Mouse (Mus musculus): ENCODE measurements around the gene Ebf3. TPM values are rescaled to one million over a fixed set of nuclear protein-coding genes. Genes with fewer than 3 reads are reported as not detected.

Gene Ebf3
- polyA plus RNA-seq, 1 experiment from 2014 or later, result 1.3 TPM

- peaks cover 79% of the 10 kb centered on the region for H3K4me1 ChIP-seq (replicated peaks)
- peak overlapping the region; percentile 22 for H3K4me3 ChIP-seq
- WGBS, result 7% methylated on average over 24 of the region's 24 CpGs
Observed at GRCm38 (mm10) chr7:137317659-137318382, 3.6 kb upstream of the Ebf3 start.

GRCm38 (mm10) chr7:137316926-137317658, 2.8 kb upstream of the Ebf3 start:
- Histone ChIP-seq H3K27ac (no peak overlapping the region), H3K27me3 (peaks cover 91% of the 10 kb centered on the region), H3K9me3 (replicated peaks) (no peaks in the 10 kb centered on the region), H3K4me1 (replicated peaks) (peaks cover 74% of the 10 kb centered on the region), H3K4me3 (peak overlapping the region; percentile 22), H3K9ac (no peak overlapping the region), H3K36me3 (no peaks in the 10 kb centered on the region), H3K4me2 (peak overlapping the region; percentile 51)
- no peak for ATAC-seq (replicated peaks; ENCODE audit: insufficient number of reproducible peaks, insufficient read depth, low FRiP score, low read depth)
- WGBS, result 2% methylated on average over 39 of the region's 39 CpGs

More at GRCm38 (mm10) chr7:137317659-137318382, 3.6 kb upstream of the Ebf3 start:
- peaks cover 94% of the 10 kb centered on the region for H3K27me3 ChIP-seq
- no peak overlapping the region for H3K27ac ChIP-seq
- no peak overlapping the region for H3K9ac ChIP-seq
- peak overlapping the region; percentile 51 for H3K4me2 ChIP-seq
- ATAC-seq (replicated peaks; ENCODE audit: insufficient number of reproducible peaks, insufficient read depth, low FRiP score, low read depth), result no peak
- no peaks in the 10 kb centered on the region for H3K9me3 ChIP-seq (replicated peaks)
- no peaks in the 10 kb centered on the region for H3K36me3 ChIP-seq

DNA sequence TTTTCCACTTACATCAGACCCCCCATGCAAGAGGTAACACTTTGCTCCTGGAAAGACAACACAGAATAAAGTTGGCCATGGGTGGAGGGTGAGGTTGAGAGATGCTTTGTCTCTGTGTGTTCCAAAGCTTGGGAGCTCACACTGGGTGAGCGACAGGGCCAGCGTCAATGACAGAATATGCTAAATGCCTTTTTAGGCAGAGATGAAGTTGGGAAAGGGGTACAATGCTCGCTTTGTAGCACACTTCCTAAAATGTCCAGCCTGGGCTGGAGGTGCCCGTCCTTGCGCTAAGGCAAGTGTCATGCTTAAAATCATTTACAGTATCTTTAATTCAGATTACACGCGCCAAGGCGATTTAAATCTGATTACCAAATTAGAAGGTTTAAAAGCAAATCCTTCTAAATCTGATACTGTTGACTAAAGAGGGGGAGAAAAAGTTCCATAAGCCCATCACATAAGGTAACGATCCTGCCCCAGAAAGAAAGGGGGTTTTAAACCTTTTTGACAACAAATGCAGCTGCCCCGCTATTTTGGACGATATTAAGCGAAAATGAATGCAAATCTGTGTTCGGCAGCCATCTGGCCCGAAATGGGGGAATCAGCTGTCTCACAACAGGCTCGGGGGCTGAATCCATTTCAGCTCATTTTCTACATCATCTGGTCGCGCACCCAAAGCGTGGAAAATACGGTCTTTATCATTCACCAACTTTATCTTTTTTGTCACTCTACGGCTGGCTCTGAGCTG, 2.1 kb upstream of the Ebf3 start:
- Histone ChIP-seq H3K36me3 (no peaks in the 10 kb centered on the region), H3K4me3 (peak overlapping the region; percentile 22; the same call in 1 of the 2 replicates), H3K4me1 (replicated peaks) (peaks cover 66% of the 10 kb centered on the region), H3K9ac (no peak overlapping the region), H3K27me3 (peaks cover 91% of the 10 kb centered on the region), H3K4me2 (peak overlapping the region; percentile 51), H3K27ac (no peak overlapping the region), H3K9me3 (replicated peaks) (no peaks in the 10 kb centered on the region)
- no peak for ATAC-seq (replicated peaks; ENCODE audit: insufficient number of reproducible peaks, insufficient read depth, low FRiP score, low read depth)
- WGBS, result 6% methylated on average over 20 of the region's 20 CpGs

GRCm38 (mm10) chr7:137315544-137315940, 1.3 kb upstream of the Ebf3 start:
- Histone ChIP-seq H3K4me1 (replicated peaks) (peaks cover 63% of the 10 kb centered on the region), H3K27me3 (peaks cover 88% of the 10 kb centered on the region), H3K4me2 (peak overlapping the region; percentile 90), H3K9me3 (replicated peaks) (no peaks in the 10 kb centered on the region), H3K4me3 (peak overlapping the region; percentile 60), H3K27ac (no peak overlapping the region), H3K9ac (0 out of 2 replicates have a peak overlapping the region, but pooled peaks have one; percentile 31), H3K36me3 (no peaks in the 10 kb centered on the region)
- 8% methylated on average over 19 of the region's 19 CpGs for WGBS
- ATAC-seq (replicated peaks; ENCODE audit: insufficient number of reproducible peaks, insufficient read depth, low FRiP score, low read depth), result no peak

DNA sequence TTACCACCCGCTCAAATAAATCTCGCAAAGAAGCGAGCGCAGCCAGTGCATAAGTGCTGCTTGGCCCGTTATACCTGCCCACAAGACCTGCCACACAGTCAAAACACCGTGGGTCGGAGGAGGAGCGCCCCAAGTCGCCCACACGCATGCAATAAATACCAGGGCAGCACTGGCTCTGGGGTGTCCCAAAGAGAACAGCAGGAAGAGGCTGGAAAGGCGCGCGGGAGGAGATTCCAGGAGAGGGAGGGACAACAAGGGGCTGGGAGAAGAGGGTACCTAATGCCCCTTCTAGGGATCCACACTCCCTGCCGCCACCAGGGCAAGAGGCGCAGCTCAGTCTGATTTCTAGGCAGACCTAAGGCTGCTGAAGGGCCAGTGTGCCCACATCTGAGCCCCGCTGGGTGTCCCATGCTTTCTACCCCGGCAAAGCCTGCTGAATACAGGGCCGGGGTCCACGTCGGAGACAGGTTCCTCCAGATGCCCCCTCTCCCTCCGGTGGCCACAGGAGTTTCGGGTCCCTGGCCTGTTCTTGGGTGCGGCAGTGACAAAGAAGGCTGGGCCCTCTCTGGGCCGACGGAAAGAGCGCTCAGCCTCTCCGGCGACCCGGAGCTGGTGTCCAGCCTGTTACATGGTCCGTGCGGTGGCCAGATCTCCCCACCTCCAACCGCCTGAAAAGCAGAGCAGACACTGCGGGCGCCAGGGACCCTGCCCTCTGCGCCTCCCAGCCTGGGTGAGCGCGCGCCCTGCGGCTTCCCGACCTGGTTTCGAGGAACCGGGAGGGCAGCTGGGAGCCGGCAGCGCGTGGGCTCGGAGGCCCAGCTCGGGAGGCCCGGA, 682 bp upstream of the Ebf3 start:
- Histone ChIP-seq H3K9me3 (replicated peaks) (no peaks in the 10 kb centered on the region), H3K4me1 (replicated peaks) (peaks cover 68% of the 10 kb centered on the region), H3K36me3 (no peaks in the 10 kb centered on the region), H3K4me3 (peak overlapping the region; percentile 60), H3K4me2 (peak overlapping the region; percentile 90), H3K27ac (no peak overlapping the region), H3K27me3 (peaks cover 88% of the 10 kb centered on the region), H3K9ac (peak overlapping the region; percentile 31; the same call in 1 of the 2 replicates)
- WGBS, result under 1% methylated on average over 48 of the region's 48 CpGs
- ATAC-seq (replicated peaks; ENCODE audit: insufficient number of reproducible peaks, insufficient read depth, low FRiP score, low read depth), result no peak

DNA sequence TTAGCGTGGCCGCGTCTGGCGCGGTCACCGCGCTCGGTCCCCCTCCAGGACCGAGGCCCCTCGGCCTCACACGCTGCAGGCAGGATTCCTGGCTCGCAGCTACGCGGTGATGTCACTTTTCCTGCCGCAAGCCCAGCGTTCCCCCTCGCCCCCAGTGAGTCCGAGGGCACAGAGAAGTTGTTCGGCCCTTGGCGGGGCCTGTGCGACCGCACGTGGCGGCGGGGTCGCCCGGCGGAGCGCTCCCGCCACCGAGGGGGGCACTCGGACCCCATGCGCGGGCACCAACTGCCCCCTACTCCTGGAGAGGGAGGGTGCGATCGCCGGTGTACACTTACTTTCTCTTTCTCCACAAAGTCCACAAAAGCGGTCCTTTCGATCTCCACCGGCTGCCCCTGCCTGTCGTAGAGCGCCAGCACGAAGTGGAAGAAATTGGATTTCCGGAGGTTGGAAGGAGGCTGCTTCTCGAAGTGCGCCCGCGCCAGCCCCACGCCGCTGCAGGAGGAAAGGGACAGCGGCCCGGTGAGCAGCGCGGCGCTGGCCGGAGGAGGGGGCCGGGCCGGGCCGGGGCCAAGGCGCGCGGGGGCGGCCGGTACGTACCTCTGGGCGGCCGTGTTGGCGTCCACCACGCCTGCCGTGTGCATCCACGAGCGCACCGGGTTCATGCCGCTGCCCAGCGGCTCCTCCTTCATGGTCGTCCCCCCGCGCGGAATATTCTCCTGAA, 902 bp downstream of the Ebf3 start:
- peaks cover 88% of the 10 kb centered on the region for H3K27me3 ChIP-seq
- H3K4me1 ChIP-seq (replicated peaks), result peaks cover 64% of the 10 kb centered on the region
- peak overlapping the region; percentile 90 for H3K4me2 ChIP-seq
- WGBS, result under 1% methylated on average over 79 of the region's 79 CpGs
- no peak for ATAC-seq (replicated peaks; ENCODE audit: insufficient number of reproducible peaks, insufficient read depth, low FRiP score, low read depth)
- no peaks in the 10 kb centered on the region for H3K9me3 ChIP-seq (replicated peaks)
- H3K27ac ChIP-seq, result peak overlapping the region; percentile 53
- no peaks in the 10 kb centered on the region for H3K36me3 ChIP-seq
- H3K9ac ChIP-seq, result peak overlapping the region; percentile 55
- H3K4me3 ChIP-seq, result peak overlapping the region; percentile 60

DNA sequence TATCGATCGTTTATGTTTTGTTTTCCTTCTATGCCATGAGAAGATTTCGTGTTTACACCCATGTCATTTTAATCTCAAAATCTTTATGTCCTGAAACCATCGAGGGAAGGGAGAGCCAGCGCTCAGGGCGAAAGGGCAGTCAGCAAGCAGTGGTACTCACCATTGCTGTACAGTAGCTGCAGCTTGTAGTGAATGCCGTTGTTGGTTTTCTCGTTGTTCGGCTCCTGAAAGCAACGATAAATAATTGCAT, 1.4 kb downstream of the Ebf3 start:
- no peaks in the 10 kb centered on the region for H3K9me3 ChIP-seq (replicated peaks)
- WGBS, result 3% methylated on average over 10 of the region's 10 CpGs

DNA sequence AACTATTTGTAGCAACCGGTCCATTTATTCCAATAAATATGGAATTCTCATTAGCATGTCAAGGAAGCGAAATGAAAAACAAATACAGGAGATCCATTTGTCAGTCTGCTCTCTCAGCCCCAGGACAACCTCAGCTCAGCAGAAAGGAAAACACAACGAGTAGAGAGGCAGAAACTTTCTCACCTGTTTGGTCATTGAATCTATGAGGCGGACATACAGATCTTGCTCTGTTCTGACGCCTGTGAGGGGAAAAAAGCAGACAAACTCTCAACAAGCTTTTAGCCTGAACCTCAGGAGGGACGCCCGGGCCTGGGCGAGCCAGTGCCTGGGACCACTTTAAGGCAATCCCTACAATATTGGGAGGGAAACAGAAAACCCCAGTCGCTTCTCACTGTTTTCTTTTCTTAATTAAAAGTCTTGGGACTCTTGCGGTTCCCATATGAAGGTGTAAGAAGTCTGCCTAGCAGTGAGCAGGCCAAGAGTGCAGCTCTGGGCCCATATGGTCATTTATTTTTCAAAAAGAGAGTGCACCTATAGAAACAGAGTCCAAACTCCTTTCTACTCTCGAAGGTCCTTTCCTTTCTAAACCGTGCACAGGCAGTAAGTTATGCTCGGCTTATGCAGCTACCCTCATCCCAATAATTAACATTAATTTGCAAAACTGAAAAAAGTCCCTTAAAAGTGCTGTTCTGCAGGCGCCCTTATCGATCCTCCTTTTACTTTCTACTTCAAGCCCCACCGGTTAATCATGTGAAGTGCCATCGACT, 1.9 kb downstream of the Ebf3 start:
- ATAC-seq (replicated peaks; ENCODE audit: insufficient number of reproducible peaks, insufficient read depth, low FRiP score, low read depth), result no peak
- Histone ChIP-seq H3K36me3 (no peaks in the 10 kb centered on the region), H3K4me3 (peak overlapping the region; percentile 60), H3K27ac (no peak overlapping the region), H3K4me2 (peak overlapping the region; percentile 90), H3K27me3 (peaks cover 86% of the 10 kb centered on the region), H3K9me3 (replicated peaks) (no peaks in the 10 kb centered on the region), H3K9ac (peak overlapping the region; percentile 55; the same call in 1 of the 2 replicates), H3K4me1 (replicated peaks) (peaks cover 56% of the 10 kb centered on the region)
- 12% methylated on average over 17 of the region's 17 CpGs for WGBS

More for the DNA sequence above, 1.4 kb downstream of the Ebf3 start:
- Histone ChIP-seq H3K4me3 (peak overlapping the region; percentile 60), H3K36me3 (no peaks in the 10 kb centered on the region), H3K27ac (no peak overlapping the region), H3K4me2 (peak overlapping the region; percentile 90), H3K4me1 (replicated peaks) (peaks cover 61% of the 10 kb centered on the region), H3K27me3 (peaks cover 88% of the 10 kb centered on the region), H3K9ac (peak overlapping the region; percentile 55)
- no peak for ATAC-seq (replicated peaks; ENCODE audit: insufficient number of reproducible peaks, insufficient read depth, low FRiP score, low read depth)

DNA sequence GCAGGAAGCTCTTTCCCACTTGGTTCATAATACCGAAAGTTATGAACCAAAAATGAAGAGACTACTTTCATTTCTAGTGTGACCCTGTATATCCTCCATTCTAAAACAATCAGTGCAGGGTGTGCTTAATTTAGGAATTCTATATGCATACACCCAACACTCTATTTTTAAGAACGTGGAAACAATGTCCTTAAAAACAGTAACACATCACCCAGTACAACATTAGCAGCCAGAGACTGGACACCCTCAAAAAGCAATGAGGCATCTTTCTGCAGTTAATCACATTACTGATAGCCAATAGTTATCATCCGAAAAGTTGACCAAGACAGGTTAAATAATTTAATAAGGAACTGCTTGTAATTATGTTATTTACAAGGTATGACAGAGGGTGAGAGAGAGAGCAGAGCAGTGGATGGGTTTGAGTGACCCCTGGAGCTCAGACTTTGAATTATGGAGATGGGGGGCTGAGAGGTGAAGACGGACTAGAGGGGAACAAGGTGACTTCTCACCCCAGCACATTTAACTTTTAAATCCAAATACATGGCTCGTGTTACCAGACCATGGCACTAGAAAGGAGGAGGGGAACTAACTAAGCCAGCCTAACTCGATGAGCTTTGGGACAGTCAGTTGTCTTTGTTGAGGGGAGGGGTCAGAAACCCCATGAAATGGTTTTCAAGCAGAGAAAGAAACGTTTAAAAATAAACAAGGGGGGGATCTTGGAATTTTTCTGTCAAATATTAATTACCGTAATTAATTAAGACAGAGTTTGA, 2.7 kb downstream of the Ebf3 start:
- H3K4me2 ChIP-seq, result peak overlapping the region; percentile 71
- no peaks in the 10 kb centered on the region for H3K9me3 ChIP-seq (replicated peaks)
- WGBS, result 12% methylated on average over 8 of the region's 8 CpGs
- no peaks in the 10 kb centered on the region for H3K36me3 ChIP-seq
- H3K27ac ChIP-seq, result no peak overlapping the region
- peak overlapping the region; percentile 46 for H3K4me3 ChIP-seq
- H3K4me1 ChIP-seq (replicated peaks), result peaks cover 48% of the 10 kb centered on the region
- peaks cover 86% of the 10 kb centered on the region for H3K27me3 ChIP-seq
- ATAC-seq (replicated peaks; ENCODE audit: insufficient number of reproducible peaks, insufficient read depth, low FRiP score, low read depth), result no peak
- no peak overlapping the region for H3K9ac ChIP-seq
